Mouse (Mus musculus): ENCODE results near the gene Gm20388.
A peak's percentile ranks its signal among the peaks of the same experiment; 100 is the strongest.

Gm20388 gene

DNA sequence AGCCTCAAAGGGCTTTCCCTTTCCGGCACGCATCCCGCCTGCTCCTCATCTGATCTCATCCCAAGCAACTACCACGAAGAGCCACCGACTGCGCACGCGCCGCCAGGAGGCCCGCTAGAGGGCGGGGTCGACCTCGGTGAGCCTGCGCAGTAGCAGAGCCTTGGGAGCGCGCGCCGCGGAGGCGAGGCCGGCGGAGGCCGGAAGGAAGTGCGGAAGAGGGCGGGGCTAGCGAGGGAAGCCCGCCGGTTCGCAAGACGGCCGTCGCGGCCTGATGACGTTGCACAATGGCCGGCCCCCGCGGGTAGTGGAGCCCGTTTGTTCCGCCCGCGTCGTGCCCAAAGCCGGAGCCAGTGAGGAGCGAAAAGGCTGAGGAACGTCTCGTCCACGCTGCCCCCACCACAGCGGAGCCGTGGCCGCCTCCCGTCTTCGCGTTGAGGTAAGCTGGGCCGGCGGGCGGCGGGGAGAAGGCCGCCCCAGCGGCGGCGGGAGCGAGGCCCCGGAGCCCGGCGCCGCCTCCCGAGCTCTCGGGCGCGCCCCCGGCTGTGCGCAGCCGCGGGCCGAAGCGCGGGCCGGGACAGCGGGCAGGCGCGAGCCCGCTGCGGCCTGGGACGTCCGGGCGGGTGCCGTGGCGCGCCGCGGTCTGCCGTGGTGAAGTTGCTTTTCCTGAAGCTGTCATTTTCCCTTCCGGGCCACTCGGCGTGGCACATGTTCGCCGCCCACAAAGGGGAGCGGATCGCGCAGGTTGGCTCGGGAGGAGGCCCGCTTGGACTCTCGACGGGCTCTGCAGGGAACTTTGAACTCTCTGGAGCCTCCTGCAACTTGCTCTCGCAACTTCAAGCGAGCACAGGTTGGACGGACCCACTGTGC lies 2466.0 kb downstream of the Gm20388 start, which contains the start of gene Zc3h18:
Gene Zc3h18 (plus strand): TSS at position 245 of the 867 bp plus-strand sequence.
- peak; percentile 97 to 99 for DNase-seq

DNA sequence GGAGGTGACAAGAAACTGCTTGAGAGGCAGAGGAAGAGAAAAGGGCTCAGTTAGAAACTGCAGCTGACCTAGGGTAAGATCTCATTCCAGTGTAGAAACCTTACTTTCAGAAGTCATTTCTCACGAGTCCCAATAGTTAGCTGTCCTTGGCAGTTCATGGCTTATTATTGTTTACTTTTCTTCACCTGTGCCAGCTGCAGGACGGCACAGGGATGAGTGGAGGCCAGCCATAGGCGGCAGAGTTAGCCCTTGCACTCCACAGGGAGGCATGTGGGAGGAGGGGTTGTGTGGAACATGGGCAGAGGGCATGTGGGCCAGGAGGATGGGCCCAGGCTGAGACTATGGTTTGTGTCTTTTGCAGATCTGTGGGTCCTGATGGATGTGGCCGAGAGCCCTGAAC lies 2472.4 kb downstream of the Gm20388 start:
- no peak for DNase-seq

DNA sequence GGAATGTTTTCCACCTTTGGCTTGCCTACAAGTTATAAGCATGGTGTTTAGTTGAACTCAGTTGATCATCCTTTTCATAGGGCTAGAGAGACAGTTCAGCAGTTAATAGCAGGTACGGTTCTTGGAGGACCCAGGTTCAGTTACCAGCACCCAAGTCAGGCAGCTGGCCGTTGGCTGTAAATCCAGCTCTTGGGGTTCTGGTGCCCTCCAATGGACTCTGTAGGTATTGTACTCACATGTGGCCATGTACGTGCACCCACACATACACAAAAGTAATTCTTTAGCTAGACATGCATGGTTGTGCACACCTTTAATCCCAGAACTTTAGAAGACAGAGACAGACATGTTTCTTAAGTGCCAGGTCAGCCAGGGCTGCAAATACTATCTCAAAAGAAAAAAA lies 2478.7 kb downstream of the Gm20388 start:
- DNase-seq, result no peak

DNA sequence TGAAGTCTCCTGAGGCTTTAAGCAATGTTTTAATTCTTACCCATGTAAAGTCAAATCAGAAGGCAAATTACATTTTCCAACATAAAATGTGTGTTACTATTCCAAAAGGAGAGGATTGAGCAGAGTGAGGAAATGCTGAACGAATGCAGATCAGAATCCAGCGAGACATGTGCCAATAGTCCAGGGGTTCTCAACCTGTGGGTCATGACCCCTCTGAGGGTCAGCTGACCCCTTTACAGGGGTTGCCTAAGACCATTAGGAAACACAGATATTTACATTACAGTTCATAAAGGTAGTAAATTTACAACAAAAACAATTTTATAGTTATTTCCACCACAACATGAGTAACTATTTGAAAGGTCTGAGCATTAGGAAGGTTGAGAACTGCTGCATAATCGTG lies 2480.1 kb downstream of the Gm20388 start:
- no peak for DNase-seq

DNA sequence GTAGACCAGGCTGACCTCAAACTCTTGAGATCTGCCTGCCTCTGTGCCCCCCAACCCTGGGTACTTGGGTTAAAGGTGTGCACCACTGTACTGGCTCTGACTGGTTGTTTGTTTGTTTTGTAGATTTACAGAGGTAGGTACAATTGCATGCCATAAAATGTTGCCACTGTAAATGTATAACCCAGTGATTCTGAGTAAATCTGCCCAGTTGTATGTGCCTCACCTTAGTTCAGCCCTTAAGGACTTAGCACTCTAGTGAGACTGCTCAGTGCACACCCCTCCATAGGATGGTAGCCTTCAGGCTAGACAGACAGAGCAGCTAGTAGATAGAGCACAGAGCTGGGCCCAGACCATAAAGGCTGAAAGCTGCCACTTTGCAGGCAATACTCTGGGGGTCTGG lies 2483.1 kb downstream of the Gm20388 start:
- DNase-seq, result no peak

DNA sequence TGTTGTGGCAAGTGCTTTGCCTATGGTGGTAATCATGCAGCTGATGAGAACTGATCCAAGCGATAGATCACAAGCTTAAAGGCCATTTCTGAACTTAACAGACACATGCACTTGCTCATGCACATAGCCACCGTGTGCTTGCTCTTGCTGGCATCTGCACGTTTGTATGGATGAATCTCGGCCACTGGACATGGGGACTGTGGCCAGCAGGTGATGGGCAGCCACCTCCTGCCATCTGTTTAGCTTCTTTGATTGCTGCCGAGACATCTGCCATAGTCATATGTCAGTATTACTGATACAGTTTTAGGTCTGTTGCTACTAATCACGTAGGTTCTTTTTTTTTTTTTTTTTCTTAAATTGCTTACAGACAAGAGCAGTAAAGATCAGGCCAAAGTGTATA lies 2484.7 kb downstream of the Gm20388 start:
- no peak for DNase-seq

DNA sequence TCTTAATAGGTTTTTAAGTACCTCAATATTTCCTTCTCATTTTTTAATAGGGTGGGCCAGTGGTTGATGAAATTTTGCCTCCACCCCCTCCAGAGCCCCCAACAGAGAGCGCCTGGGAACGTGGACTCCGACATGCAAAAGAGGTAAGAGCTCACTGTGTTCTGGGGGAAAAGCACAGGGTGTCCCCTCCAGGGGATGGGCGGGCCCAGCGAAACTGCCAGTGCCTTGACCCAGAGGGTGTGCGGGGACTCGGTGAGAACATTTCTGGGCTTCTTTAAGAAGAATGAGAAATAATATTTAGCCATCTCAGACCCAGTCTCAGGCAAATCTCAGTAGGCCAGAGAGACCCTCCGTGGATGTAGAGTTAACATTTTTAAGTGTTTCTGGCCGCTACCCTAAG lies 2487.5 kb downstream of the Gm20388 start:
- DNase-seq, result no peak

DNA sequence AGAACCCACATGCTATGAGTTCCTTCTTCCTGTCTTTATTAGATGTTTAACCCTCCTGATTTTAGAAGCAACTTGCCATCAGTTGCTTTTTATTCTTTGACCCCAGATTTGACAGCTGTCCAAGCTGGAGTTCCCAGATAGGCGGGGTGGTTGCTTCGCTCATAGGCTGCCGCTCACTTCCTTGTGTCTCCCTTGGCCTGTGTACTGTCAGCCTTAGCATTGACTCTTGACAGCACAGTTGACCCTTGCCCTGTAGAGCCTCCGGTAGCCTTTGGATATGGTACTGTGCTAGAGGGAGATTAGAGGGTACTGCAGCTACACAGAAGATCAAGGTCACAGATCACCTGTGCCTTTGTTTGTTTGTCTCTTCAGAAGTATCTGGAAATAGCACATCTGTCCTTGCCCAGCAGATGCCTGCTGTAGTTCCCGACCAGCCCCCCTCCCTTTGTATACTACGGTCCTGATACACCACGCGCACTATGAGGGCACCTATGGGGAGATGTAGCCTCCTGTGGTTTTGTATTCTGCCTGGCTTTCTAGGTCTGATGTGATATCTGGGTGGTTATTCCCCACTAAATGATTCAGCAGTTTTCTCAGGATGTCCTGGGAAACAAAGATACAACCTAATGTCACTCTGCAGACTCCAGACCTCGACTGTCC lies 2494.6 kb downstream of the Gm20388 start:
- DNase-seq, result no peak

DNA sequence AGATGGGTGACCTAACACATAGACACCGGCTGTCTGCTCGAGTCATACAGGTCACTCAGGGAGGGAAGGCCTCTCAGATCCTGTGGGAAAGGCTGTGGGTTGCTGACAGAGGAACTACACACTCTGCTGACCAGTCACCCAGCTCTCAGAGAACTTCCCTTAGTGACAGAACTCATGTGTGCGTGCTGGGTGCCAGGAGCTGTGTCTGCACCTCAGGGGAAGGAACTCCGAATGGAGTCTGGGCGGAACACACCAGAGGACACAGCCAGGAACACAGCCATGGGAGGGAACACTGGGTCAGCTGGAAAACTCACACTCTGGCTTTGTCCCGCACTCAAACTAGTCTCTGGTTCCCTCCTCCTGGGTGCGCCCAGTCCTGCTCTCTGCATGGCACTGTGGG lies 2497.0 kb downstream of the Gm20388 start:
- no peak for DNase-seq

DNA sequence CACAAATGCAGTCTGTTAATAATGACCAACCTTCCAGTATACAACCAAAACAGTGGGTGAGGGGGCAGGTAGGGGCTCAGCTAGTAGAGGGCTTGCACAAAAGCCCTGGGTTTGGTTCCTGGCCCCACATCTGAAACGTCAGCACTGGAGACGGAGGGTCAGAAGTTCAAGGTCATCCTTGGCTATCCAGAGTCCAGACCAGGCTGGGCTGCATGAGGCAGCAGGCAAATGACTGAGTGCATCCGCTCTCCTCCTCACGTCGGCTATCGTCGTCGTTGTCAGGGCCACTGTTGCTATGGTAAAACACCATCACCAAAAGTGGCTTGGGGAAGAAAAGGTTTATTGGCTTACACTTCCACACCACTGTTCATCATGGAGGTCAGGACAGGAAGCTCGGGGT lies 2503.7 kb downstream of the Gm20388 start:
- no peak for DNase-seq

DNA sequence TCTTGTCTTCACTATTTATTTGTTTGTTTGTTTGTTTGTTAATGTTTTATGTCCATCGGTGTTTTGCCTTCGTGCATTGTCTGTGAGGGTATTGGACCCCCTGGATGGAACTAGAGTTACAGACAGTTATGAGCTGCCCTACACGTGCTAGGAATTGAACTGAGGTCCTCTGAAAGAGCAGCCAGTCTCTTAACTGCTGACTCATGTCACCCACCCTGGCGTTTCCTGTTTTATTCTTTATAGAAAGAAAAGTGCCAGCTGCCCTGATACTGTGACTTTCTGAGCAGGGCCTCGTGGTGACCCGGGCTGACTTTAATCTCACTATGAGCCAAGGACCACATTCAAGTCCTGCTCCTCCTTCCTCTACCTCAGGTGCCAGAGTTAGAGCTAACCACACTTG lies 2504.9 kb downstream of the Gm20388 start:
- no peak for DNase-seq

DNA sequence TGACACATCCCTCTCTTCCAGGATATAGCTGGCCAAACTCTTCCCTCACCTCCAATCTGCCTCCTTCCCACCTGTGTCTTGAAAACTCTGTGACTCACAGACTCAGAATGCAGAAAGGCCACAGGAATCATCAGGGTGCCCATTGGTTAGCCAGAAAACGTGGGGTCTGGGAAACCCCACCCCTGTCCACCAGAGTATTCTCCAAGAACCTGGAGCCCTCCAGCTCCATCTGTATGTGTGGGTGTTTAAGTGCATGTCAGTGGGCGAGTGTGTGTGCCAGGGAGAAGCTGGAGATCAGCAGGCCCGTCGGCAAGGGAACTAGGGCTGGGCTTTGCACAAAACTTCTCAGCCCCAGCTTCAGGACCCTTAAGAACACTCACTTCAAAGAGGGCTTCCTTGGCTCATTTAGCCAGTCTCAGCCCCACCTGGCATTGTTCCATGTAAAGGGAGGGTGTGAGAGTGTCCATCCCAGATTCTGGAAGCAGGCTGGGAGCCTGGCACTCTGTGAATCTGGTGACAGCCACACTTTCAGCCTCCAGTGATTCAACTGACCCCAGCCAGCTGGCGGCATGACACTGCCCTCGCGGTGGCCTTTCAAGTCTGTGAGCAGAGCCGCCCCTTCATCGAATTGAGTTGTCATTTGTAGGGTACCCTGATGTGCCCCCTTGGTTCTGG lies 2509.4 kb downstream of the Gm20388 start:
- DNase-seq, result no peak

DNA sequence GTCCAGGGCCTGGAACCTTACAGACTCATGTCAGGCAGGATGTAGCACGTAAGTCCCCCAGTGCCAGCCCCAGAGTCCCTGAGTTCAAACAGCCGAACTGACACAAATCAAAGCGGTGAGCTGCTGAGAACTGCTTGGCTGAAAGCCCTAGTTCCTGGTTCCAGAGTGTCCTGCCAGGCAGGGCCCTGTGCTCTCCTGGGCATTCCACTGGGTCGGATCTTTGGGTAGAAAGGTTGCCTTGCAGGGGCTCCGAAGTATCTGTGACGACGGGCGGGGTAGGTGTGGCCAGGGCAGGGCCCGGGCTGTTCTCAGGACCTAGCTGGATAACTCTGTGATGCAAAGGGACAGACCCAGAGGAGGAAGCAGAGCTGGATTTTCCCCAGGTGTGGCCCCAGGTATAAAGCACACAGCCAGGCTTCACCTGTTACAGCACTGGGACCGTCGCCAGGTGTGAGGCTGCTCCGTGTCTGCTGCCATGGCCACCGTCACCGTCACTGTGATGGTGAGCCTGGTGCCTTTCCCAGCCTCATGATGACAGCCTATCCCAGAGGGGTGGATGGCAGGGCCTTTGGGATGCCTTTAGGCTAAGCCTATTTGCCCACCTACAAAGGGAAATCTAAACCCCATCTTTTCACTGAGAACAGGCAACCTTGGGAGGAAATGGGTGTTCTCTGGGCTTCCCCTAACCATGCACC lies 2510.9 kb downstream of the Gm20388 start, which contains the start of gene Il17c:
Gene Il17c (plus strand): TSS at position 645 of the 695 bp plus-strand sequence.
- DNase-seq, result no peak

DNA sequence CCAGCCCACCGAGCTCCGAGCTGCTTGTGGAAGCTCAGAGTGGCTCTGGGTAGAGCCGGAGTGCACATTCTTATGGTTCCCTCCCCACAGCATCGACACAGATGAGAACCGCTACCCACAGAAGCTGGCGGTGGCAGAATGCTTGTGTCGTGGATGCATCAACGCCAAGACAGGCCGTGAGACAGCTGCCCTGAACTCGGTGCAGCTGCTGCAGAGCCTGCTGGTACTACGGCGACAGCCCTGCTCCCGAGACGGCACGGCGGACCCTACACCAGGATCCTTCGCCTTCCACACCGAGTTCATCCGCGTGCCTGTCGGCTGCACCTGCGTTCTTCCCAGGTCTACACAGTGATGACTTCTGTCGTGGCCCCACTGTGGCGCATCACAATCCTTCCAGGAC lies 2512.6 kb downstream of the Gm20388 start:
- DNase-seq, result no peak

DNA sequence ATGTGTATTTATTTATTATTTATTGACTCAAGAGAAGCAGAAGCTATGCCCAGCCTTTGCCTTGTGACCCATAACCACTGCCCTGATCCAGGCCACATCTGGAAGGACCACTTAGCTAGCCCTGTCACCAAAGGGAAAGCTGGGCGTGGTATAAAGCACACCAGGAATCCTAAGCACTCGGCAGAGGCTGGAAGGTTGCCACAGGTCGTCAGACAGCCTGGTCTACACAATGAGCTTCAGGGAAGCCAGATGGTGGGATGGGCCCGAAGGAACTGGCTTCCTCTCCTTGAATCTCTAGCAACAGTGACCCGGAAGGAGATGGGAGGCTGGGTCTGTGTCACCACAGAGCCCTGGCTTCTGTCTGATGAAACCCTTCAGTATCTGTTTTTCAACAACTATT lies 2513.0 kb downstream of the Gm20388 start:
- no peak for DNase-seq

DNA sequence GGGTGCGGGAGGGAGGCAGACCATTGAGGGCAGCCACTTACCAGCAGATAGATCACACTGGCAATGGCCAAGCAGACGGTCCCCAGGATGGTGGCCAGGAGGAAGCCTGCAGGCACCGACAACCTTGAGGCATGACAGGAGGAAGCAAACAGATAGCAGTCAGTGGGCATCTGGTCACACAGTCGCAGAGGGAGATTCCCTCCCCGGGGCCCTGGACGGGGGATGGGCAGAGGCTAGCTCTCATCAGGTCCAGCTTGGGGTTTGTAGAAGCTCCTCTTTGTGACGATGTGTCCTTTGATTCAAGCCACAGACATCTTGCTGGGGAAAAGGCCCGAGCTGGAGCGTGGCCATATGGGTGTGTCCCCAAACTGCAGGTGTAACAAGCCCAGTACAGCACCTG lies 2515.5 kb downstream of the Gm20388 start:
- no peak for DNase-seq

DNA sequence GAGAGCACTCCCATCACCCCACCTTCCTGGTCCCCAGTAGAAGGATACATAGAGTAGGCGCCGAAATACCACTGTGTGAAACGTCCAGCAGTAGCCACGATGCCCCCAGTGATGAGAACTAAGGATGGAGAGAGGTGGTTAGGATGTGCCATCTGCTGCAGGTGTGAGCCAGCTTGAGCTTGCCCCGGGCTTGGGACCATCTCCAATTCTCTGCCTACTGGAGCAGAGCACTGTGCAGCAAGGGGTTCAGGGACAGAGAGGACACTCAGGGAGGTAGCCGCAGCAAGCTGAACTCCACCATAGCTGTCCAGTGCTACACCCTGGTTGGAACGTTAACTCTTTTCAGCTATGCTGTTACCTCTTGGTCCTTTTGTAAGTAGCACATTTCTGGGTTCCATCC lies 2517.0 kb downstream of the Gm20388 start:
- no peak for DNase-seq

DNA sequence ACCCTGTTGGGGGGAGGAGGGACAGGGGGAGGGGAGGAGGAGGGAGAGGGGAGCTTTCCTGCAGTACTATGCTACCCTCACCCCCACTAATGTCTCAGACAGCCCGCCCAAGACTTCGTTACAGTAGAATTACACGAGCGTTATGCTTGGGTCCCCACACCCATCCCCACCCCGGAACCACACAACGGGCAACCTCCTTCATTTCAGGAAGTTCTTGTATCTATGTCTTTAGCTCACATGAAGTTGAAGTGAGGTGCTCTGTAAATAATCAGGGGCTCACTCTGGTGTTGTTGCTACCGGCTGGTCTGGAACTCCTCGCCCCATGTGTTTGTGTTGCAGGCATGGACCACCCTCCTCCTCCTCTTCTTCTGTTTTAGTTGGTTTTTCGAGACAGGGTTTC lies 2517.5 kb downstream of the Gm20388 start:
- DNase-seq, result no peak

DNA sequence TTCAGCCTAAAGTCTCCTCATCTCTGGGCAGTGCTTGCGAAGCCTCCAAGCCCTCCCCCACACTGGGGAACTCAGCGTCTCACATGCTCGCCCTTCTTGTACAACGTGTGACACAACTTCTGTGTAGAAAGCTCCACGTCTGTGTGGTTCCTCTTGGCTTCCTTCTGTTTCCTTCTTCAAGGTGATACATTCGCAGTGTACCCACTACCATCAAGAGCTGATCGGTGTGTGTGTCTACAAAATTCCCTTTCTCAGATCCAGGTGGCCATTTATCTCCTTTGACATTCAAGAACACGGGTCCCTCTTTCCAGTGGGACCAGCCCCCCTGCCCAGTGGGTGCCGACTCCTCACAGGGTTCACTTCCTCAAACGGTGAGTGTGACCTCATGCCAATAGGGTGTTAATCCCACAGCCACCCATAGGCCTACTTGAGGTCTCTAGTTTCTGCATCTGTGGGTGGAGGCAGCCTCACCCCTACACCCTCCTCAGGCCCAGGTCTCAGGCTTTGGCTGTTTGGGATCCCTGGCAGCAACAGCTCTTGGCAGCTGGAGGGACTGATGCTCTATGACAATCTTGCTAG lies 2519.5 kb downstream of the Gm20388 start:
- DNase-seq, result no peak

DNA sequence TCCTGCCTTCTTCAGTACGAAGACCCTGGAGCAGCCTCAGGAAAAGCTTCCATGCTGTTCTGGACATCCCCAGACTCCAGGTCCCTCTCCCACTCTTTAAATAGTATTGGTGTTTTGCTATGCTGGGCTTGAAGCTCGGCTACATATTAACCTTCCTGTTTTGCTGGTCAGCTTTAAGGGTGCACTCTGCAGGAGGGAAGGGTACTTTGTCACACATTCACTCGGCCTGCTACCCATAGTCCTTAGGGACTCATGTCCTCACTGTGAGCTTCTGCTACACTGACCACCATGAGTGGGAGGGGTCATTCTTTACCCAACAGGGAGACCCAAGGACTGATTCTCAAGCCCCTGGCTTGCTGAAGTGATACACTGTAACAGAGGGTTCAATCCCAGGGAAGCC lies 2520.0 kb downstream of the Gm20388 start:
- DNase-seq, result no peak

DNA sequence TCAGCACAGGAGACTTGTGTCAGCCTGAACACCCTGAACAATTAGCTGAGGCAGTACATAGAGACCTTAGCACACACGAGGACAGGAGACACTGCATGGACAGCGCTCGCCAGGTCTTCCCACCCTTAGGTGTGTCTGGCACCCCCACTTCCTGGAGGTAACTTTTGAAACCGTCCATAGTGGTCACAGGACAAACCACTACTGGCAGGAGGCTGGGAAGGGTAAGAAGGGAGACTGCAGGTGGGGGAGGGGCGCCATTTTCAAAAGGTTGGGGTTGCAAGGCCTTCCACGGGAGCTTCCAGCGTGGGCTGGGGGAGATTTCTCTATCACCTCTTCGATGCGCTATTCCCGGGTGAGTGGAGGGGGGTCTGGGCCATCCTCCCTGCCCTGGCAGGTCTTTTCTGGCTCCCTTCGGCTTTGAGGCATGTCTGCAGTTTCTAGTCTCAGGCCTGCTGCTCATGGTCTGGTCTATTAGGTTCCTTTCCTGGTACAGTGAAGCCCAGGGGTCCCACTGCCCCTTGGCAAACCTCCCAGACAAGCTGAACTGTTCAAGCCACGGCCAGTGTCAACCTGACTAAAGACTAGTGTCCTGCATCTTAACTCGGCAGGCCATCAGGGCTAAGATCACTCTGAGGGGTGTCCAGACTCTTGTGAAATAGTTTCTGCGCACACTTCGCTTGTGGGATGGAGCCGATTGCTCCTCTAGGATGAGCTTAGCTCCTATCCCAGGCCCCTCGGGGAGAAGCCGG lies 2521.2 kb downstream of the Gm20388 start:
- no peak for DNase-seq
